Mouse (Mus musculus) CD4-positive, CD25-positive, alpha-beta regulatory T cell, adult 2 months (primary cell): ENCODE data around the gene Kazn.

Experiments
- DNase-seq: peaks from one replicate; pipeline ENCODE4 v3.0.0-alpha.2; 2012; ENCODE audit warnings: low read depth, low spot score

The Kazn gene

DNA sequence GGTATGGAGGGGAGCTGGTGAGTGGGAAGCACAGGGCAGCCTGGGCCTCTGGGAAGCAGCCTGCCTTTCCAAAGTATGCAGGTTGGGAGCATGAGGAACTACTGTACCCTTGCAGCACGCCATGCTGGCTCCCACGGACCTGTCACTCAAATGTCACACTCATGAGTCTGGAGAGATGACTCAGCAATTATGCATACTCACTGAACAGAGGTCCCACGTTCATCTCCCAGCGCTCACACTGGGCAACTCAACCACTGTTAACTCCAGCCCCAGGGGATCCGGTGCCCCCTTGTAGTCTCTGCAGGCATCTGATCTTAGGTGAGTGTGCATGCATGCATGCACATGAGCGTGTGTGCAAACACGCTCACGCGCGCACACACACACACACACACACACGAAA is 184.6 kb downstream of the Kazn start:
- DNase-seq = no peak

GRCm38 (mm10) chr4:142053661-142054448 is 185.3 kb downstream of the Kazn start:
- no peak for DNase-seq

DNA sequence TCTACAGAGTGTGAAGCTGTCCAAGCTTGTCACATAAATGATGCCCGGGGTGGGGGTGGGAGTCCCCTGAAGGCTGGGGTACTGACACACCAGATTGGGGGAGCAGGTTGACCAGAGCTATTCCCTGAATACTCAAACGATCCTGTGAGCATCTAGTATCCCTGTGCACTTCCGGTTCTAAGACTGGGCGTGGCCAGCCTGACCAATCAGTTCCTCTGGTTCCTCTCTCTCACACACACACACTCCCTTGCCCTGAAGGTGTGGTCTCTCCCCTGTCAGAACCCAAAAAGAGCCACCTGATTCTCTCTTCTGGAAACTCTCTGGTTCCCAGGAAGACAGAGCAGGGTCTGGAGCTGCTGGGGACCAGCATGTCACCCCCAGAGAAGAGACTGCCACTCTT is 185.9 kb downstream of the Kazn start:
- no peak for DNase-seq

GRCm38 (mm10) chr4:142052391-142053132 is 186.6 kb downstream of the Kazn start:
- DNase-seq = no peak
